Mouse (Mus musculus): Measurements from ENCODE around the gene Reln.

GRCm38 (mm10) chr5:22344976-22345651 is 612 bp upstream of the Reln start:
- TF ChIP-seq CTCF (IDR thresholded peaks at IDR 0.05; ENCODE audit: insufficient read depth, low read depth, low read length) (no peak), POLR2A (IDR thresholded peaks at IDR 0.05; ENCODE audit: insufficient read depth, low read depth, low read length) (no peak)
